Mouse (Mus musculus) left cerebral cortex, adult 2 months (tissue): ENCODE measurements at regions not wholly inside any gene's neighbourhood (a gene's known extent, or its start where the extent isn't known, plus 50 kb on each side); places are given as distances from the start of the nearest gene placed in this dataset.
"Not testable (repeated sequence)": the region's sequence is repeated elsewhere in the genome, so short reads cannot be mapped to it uniquely, and the experiment has no call there.

Experiments
- DNase-seq, 2 experiments: peaks; one replicate each; pipeline ENCODE4 v3.0.0; 2021 to 2022; ENCODE audit warnings: low spot score in 2 of 2, mixed read lengths in 1 of 2; ENCODE audit errors: extremely low spot score in 1 of 2
- H3K27ac ChIP-seq: fragments of 200-600 bp; 2 replicates; pipeline ENCODE4 v1.8.1; 2022
- H3K4me3 ChIP-seq: fragments of 200-600 bp; 2 replicates; pipeline ENCODE4 v1.8.1; 2022
- CTCF ChIP-seq: fragments of 200-600 bp; IDR thresholded peaks from 2 replicates; pipeline ENCODE4 v1.8.1; 2022; ENCODE audit warnings: antibody characterized with exemption, mild to moderate bottlenecking, moderate library complexity
- intact Hi-C: fragments of 180-260 bp; cut with DNase I; formaldehyde crosslinking; loops from one replicate; pipeline ENCODE4 v1.15.1; 2025

DNA sequence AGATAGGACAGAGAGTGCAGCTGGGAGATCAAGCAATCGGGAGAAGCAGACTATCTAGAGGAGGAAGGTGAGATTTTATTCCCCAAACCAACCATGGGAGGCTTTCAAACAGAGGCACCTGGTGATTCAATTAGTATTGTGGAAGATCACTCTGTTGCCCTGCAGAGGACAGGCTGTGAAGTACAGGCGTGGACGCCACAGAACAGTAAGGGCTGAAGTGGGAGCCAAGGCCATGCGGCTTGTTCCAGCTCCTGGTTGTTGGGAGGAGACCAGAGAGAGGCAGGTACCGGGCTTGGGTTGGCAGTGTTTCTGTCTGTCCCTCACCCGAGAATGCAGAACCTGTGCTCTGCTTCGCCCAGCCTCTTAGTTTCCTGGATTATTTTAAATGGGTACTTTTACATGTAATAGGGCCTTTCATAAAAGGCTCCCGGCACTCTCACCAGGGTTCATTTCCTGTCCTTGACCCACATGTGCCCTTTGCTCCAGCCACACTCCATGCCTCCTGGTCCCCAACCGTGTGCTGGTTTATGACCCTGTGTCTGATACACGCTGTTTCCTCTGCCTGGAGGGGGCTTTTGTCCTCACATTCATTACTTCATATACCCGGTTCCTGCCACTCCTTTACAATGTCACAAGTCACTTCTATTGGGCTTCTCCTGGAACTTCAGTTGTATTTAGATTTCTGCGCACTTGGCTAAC is 58.3 kb downstream of the Vcpkmt start:
- Histone ChIP-seq H3K4me3 (no peak overlapping the region), H3K27ac (no peak overlapping the region)
- TF ChIP-seq CTCF: no peak
- intact Hi-C loops: no loop called here
- no peak for DNase-seq

GRCm38 (mm10) chr12:69519869-69520268 is 63.0 kb downstream of the Vcpkmt start:
- intact Hi-C loops: no loop called here
- Histone ChIP-seq H3K27ac (no peak overlapping the region), H3K4me3 (no peak overlapping the region)
- DNase-seq: no peak
- TF ChIP-seq CTCF: no peak

GRCm38 (mm10) chr12:69519028-69519427 is 63.8 kb downstream of the Vcpkmt start:
- no peak for DNase-seq
- no peak overlapping the region for H3K4me3 ChIP-seq
- H3K27ac ChIP-seq: no peak overlapping the region
- no peak for TF ChIP-seq CTCF
- intact Hi-C loops: no loop called here

DNA sequence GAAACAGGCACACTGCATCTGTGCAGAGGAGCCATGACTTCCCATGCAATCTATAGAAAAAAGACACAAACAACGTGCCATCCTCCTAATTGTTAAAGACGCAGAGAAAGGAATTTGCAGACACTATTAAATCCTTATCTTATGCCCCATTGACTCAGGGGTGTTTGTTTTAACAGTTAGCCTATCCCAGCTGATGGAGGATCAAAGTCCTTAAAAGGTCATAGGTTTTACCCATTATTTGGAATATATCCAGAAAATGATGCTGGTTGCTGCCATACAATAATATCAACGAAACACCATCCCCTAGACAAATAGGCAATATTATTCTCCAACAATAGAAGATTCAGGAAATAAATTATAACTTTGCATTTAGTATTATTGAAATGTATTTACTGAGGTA is 65.2 kb downstream of the Vcpkmt start:
- DNase-seq: no peak
- Histone ChIP-seq H3K27ac (no peak overlapping the region), H3K4me3 (no peak overlapping the region)
- TF ChIP-seq CTCF: no peak
- intact Hi-C loops: no loop called here

DNA sequence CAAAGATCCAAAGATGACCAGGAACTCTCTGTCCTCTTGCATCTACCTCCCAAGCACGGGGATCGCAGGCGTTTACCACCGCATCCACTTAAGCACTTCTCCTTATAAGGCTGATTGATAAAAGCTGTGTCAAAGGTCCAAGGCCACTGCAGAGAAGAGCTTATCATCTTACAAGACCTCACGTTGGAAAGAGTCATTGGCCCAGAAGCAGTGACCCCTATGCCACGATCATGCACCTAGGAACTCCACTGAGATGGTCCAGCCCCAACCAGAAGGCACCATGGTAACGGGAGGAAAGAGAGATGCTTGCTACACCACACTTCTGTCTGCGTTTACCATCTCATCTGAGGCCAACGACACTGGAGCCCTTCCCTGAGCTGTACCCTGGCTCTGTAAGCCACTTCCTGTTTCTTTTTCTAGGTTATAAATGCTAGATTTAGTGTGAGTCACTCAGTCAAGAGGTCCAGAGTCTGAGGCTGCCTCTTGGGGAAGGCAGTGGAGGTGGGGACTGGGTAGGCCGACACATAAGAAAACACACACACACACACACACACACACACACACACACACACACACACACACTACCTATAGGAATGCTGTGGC is 66.4 kb downstream of the Vcpkmt start:
- intact Hi-C loops: no loop called here
- no peak for TF ChIP-seq CTCF
- no peak for DNase-seq
- Histone ChIP-seq H3K27ac (no peak overlapping the region), H3K4me3 (no peak overlapping the region)

DNA sequence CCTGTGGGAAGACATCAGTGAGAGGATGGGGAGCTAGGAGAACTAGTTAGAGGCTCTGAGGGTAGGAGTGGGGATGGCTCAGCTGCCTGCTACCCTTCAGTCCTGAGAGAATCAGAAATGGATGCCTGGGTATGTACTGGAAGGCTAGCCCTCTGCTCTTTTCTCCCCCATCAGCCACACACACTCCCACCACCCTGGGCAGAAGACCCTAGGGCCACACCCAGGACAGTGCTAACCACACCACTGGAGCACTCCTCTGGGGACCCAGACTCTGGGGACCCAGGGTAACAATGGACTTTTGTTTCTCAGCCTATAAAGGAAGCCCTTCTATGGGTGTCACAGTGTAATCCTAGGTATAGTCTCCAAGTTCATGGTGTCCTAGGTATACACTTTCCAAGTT is 67.0 kb downstream of the Vcpkmt start:
- Histone ChIP-seq H3K4me3 (no peak overlapping the region), H3K27ac (no peak overlapping the region)
- TF ChIP-seq CTCF: no peak
- intact Hi-C loops: no loop called here
- no peak for DNase-seq

DNA sequence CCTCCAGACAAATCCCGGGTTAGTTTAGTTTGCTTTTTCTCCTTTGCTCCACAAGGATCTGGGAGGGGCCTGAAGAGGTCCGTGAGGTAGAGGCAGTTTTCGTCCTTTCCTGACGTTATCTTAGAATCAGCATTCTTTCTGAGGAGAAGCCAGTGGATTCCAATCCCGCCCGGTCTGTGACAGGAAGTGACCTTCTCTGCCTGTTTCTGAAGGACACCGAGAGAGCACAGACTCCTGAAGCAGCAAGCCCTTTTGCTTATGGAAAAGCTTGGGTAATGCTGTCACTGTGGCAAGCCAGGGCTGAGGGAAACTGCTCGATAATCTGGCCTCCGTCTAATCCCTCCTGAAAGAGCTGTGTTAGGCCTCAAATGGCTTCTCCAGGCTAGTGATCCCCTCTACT is 67.7 kb downstream of the Vcpkmt start:
- DNase-seq: no peak
- Histone ChIP-seq H3K27ac (no peak overlapping the region), H3K4me3 (no peak overlapping the region)
- TF ChIP-seq CTCF: no peak
- intact Hi-C loops: no loop called here

DNA sequence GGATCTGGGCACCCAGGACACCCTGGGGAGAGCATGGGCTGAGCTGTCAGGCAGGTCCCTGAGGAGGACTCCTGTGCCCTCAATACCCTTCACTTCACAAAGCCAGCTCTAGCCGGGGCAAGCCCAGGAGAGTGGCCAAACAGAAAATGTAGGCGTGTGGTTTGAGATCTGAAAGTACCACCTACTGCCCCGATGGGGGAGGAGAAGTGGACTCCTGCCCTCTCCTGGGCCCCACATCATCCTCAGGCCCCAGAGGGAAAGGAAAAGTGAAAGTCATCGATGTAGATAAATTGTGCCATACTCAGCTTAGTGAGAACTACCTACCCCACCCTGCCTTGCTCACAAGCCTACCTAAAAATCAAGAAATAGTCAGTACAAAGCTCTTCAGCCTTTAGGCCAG is 69.7 kb downstream of the Vcpkmt start:
- intact Hi-C loops: loop anchor here (5.0 kb wide), 1 partner anchor 86 kb away; no protein-coding TSS in a partner anchor
- no peak for TF ChIP-seq CTCF
- DNase-seq: no peak
- Histone ChIP-seq H3K27ac (no peak overlapping the region), H3K4me3 (no peak overlapping the region)

DNA sequence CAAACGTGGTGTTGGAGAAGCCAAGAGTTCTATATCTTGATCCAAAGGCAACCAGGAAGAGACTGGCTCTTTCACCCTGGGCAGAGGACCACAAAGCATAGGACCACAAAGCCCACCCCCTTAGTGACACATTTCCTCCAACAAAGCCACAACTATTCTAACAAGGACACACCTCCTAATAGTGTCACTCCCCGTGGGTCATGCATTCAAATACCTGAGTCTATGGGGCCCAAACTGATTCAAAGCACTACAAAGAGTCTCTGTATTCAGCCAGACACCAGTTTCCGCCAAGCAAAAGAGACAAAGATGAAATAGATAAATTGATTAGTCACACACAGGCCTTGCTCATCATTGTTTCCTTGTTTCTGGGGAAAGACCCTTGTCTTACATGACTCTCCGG is 72.1 kb downstream of the Vcpkmt start:
- H3K4me3 ChIP-seq: no peak overlapping the region
- H3K27ac ChIP-seq: no peak overlapping the region
- intact Hi-C loops: loop anchor here (5.0 kb wide), 1 partner anchor 83 kb away; no protein-coding TSS in a partner anchor
- no peak for DNase-seq
- no peak for TF ChIP-seq CTCF

DNA sequence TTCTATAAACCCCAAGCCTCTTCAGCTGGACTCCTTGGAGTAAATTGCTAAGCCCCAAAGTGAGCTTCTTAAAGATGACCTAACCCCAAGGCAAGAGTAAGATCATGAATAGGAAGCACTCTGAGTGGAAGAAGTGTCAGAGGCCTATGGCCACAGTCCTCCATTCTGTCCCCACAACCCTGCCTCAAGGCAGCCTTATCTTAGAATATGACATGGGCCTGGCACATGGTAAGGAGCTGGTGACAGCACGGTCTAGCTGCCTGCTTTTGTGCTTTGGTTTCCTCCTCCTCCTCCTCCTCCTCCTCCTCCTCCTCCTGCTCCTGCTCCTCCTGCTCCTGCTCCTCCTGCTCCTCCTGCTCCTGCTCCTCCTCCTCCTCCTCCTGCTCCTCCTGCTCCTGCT is 73.6 kb downstream of the Vcpkmt start:
- H3K27ac ChIP-seq, DNase-seq, intact Hi-C loops, H3K4me3 ChIP-seq: not testable (repeated sequence)

DNA sequence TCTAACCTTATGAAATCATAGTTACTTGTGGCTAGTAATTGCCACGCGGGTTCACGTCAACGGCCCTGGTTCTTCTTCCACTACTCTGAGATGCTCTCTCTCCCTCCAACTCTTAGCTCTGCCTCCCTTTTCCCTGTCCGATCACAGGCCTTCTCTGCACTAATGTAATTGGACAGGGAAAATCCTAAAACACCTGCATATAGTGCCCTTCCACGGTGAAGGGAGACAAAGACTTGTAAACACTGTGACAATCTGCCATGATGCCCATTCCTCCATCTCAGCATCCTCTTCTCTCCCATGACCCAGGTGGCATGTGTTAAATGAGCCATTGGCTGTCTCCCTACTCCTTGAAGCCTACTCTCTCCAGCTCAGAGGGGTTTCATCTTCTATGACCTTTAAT is 74.9 kb downstream of the Vcpkmt start:
- intact Hi-C loops: no loop called here
- H3K4me3 ChIP-seq: no peak overlapping the region

DNA sequence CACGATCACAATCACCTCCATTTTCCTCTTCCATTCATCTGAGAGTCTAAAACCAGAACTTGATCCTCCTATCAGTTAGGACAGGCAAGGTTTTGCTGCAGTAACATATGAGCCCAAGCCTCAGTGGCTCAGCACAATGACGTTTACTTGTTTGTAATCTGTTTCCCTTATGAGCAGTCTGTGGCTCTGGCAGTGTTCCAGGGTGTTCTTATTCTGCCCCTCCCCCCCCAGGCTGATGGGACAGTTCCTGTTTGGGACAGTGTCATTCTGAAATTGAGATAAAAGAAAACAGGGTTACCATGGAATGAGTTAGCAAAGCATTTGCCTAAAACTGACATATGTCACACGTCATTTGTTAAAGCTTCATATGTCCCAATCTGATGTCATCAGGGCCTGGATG is 75.5 kb downstream of the Vcpkmt start:
- no peak overlapping the region for H3K4me3 ChIP-seq
- no peak overlapping the region for H3K27ac ChIP-seq
- intact Hi-C loops: no loop called here
- DNase-seq: no peak
- no peak for TF ChIP-seq CTCF

More for the DNA sequence above, 74.9 kb downstream of the Vcpkmt start:
- H3K27ac ChIP-seq: no peak overlapping the region
- no peak for DNase-seq
- TF ChIP-seq CTCF: no peak

- intact Hi-C loops: loop anchor here (1.0 kb wide), 1 partner anchor 130 kb away; the partner anchor contains the start of genes Arf6 and Gm9887
- Histone ChIP-seq H3K4me3 (peak overlapping the region; percentile 24), H3K27ac (peak overlapping the region; percentile 89)
- no peak for TF ChIP-seq CTCF
- no peak for DNase-seq
Measured at GRCm38 (mm10) chr12:69502706-69503070, 80.1 kb downstream of the Vcpkmt start.
